Mouse (Mus musculus) CD8-positive naive resting alpha-beta T cell, adult 2 months (primary cell): ENCODE results near the gene Atp5j2.
"Not testable (repeated sequence)": the region's sequence is repeated elsewhere in the genome, so short reads cannot be mapped to it uniquely, and the experiment has no call there.

ENCODE experiments used
- DNase-seq, 2 experiments: peaks; one replicate each; pipeline ENCODE4 v3.0.0; 2022; ENCODE audit warnings: low read depth in 2 of 2, low spot score in 2 of 2

Atp5j2 gene

DNA sequence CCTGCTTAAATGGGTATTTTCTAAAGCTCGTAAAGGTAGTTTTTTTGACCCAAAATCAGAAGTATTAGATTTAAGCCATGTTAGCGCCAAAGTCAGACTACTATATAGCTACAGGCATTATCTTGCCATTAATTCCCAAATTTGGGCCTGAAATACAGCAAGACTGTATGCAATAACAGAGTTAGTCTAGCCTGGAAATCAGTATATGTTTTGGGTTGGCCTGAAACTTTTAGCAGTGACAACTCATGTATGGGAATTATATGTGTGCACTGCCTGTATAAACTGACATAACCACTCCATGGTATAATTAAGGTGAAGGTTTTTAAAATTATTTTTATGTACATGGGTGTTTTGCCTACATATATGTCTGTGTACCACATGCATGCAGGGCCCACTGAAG, at the start of gene Atp5j2:
Gene Atp5j2 (minus strand): TSS at position 101 of the 400 bp plus-strand sequence.
- no peak for DNase-seq

DNA sequence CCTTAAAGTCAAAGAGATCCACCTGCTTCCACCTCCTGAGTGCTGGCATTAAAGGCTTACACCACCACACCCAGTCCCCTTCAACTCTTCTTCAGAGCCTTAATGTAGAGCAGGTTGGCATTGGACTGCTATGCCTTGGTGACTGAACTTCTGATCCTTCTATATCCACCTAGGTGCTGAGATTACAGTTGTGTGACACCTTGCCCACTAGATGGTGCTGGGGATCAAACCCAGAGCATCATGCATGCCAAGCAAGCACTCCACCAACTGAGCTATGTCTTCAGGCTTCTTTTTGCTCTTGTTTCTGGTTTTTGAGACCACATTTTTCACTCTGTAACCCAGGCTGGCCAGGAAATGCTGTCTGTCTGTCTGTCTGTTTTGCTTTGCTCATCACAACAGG, 42.8 kb upstream of the Atp5j2 start:
- peak in 1 of 2 experiments; percentile 29 for DNase-seq

DNA sequence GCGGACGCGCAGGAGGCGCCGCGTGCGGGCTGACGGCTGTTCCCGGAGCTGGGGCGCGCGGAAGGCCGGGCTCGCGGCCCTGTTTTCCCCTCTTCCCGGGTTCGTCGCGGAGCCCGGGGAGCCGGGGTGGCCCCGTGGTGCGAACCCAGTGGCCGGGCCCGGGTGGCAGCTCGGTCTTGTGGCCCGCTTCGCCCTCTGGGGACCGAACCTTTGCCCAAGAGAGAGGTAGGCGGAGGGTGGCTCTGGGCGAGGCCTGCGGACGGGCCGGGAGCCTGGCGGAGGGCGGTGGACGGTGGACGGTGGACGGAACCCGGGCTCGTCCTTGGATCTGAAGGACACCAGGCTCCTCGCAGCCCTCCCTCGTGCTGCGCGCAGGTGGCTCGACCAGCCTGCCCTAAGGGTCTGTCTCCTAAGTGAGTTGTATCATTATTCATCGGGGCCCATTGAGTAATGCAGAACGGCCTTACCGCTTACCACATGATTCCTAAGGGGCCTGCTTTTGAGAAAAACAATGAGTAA, 40.1 kb upstream of the Atp5j2 start:
- peak in 1 of 2 experiments; percentile 2 for DNase-seq

DNA sequence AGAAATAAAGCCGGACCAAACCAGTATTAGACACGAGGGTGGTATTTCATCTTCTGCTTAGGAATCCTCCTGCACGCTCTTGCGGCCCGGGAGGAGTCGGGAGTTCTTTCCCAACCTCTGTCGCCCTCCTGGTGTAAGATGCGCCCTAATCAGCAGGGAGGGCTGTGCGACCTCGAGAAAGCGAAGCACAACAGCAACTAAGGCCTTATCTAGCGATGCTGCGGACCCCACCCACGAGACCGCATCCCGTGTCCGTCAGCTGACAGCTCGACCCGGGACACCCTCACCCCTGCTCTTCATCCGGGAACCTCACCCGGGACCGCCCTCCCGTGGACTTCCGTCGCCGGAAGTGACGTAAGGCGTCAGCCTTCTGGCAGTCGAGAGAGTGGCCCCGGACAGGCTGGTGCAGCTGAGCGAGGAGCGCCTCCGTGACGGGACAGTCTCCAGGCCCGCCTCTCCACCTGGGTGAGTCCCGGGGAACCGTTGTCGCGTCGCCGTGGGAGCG, 39.6 kb upstream of the Atp5j2 start, which contains the start of gene Zfp655:
Gene Zfp655 (plus strand): TSS at position 349 of the 505 bp plus-strand sequence.
- DNase-seq = peak; percentile 97 to 98

DNA sequence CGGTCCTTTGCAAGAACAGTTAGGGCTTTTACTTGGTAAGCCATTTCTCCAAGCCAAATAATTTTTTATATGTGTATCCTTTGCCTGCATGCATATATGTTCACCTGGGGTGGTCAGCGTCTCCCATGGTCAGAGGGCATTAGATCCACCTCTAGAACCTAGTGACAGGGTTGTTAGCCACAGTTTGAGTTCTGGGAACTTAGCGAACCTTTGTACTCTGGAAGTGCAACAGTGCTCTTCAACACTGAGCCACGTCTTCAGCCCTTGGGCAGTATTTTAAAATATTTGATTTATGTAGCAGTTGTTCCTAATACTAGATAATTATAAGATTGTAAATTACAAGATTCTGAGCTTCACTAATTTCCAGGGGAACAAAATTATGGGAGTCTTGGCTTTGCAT, 38.8 kb upstream of the Atp5j2 start:
- DNase-seq = no peak

DNA sequence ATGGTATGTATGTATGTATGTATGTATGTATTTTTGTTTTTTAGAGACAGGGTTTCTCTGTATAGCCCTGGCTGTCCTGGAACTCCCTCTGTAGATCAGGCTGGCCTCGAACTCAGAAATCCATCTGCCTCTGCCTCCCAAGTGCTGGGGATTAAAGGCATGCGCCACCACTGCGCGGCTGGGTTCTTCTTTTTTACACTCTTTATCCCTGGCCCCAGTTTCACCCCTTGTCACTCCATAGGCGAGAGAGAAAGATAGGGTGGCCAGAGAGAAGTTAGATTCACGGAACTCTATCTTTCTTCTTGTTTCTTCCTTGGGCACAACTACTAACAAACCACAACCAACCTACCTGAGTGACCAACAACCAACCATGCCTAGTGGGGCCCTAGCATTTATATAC, 37.4 kb upstream of the Atp5j2 start:
- not testable (repeated sequence) for DNase-seq

DNA sequence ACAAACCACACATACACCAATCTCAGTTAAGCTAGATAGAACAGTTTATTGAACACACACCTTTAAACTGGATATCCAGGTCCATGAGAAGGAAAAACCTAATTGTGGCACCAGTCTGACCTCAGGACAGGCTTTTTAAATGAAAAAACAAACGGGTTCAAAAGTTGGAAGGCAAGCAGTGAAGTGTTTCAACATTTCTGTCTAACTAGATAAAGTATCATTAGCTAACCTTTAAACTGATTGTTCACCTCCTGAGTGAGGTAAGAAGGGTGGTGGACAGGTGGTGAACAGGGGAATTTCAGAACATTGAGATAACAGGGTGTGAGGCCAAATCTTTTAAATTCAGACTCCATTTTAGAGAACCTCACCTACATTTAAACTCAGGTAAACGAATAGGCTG, 34.6 kb upstream of the Atp5j2 start:
- DNase-seq = no peak

DNA sequence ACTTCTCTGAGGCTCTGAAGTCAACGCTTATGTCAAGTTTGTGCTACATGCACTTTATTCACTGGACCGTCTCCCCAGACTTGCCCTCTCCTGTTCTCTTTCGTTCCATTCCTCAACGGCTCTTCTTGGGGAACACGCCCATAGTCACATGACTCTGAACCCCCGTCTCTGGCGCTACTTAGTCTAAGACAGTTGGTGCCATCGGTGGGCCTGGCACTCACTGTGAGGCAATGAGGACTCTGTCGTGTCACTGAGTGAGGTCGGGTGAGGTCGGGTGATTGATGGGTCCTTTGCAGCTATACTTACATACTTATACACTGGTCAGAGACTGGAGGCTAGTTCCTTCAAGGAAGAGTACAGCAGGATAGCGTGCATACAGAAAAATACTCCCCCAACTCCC, 31.5 kb upstream of the Atp5j2 start:
- DNase-seq = no peak

DNA sequence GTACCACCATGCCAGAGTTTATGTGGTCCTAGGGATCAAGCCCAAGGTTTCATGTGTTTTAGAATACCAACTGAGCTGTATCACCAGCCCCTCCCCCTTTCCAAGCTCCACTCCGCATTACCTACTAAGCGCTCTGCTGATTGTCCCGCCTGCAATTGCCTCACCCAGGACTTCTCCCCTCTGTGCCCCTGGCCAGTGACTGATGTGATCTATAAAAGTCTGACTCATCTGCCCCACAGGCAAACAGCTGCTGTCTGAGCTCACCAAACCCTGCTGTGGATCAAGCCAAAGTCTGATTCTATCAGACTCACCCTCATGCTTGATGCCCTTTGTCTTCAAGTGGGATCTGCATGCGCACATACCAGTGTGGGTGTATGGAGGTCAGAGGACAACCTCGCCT, 31.0 kb upstream of the Atp5j2 start:
- DNase-seq = no peak

DNA sequence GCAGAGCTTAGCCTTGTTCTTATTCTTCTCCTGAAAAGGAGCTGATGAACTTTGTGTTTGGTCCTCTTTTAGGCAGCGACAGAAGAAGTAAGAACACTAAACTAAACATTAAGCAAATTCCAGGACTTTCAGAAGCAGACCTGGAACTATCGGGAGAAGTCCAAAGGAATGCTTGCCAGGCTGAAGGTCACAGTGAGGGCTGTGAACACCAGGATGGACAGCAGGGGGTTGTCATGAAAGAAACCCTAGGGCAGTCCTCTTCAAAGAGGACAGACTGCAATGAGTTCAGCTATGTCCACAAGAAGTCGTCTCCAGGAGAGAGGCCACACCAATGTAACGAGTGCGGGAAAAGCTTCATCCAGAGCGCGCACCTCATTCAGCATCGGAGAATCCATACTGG, 28.1 kb upstream of the Atp5j2 start:
- DNase-seq = no peak

DNA sequence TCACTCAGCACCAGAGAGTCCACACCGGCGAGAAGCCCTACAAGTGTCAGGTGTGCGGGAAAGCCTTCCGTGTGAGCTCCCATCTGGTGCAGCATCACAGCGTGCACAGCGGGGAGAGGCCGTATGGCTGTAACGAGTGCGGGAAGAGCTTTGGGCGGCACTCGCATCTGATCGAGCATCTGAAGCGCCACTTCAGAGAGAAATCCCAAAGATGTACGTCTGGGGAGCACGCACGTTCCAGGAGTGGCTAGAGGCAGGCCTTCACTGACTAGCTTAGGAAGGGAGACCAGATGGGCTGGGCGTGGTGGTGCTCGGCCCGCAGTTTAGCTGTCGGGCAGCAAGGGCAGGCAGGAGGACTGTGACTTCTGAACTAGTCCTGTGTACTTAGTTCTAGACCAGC, 26.8 kb upstream of the Atp5j2 start:
- no peak for DNase-seq

DNA sequence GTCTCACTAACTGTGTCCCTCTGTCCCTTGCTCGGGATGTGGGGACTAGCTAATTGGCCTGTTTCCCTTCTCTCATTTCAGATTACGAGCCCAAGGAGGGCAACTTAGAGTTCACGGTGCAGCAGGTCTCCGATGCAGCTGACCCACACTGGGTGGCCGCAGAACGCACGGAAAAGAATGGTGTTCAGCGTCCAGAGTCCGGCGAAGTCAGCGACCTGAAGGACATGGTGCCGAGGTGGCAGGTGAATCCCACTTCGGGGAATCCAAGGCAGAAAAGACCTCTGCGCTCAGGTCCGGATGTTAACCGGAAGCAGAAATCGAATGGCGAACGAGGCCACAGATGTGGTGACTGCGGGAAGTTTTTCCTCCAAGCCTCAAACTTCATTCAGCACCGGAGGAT, 26.3 kb upstream of the Atp5j2 start:
- DNase-seq = no peak

DNA sequence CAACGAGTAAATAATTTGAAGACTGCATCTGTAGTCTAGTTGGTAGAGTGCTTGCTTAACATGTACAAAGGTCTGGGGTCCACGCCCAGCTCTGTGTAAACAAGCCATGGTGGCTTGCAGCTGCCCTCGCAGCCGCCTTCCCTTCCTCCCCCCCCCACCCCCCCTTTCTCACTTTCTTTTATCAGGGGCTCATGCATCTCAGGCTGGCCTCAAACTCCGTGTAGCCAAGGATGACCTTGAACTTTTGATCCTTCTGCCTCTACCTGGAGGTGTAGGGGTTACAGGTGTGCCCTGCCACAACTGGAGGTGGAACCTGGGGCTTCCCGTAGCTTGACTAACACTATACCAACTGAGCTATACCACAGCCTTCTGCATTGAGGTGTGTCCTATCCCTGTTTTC, 25.9 kb upstream of the Atp5j2 start:
- no peak for DNase-seq

DNA sequence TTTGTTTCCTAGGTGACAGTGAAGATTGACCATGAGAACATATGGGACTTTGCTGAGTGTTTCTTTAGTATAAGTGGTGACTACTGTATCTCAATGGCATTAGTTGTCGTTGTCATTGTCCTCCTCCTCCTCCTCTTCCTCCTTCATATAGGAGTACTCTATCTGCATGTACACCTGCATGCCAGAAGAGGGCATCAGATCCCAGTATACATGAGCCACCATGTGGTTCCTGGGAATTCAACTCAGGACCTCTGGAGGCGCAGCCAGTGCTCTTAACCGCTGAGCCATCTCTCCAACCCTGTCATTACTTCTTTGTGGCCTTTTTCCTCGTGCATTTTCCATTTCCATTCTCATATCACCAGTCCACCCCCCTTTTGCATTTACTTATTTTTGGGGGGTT, 22.8 kb upstream of the Atp5j2 start:
- DNase-seq = no peak

DNA sequence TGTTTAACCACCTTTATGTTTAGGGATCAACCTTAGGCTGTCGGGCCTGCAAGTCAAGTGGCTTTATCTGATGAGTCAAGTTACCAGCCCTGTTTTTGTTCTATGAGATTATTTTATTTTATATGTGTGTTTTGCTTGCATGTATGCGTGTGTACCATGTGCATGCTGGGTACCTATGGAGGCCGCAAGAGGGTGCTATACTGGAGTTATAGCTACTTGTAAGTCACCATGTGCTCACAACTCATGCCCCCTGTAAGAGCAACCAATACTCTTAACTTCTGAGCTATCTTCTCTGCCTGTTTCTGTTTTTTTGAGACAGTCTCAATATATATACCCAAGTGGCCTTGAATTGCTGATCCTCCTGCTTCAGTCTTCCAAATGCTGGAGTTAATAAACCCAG, 21.6 kb upstream of the Atp5j2 start:
- DNase-seq = no peak

DNA sequence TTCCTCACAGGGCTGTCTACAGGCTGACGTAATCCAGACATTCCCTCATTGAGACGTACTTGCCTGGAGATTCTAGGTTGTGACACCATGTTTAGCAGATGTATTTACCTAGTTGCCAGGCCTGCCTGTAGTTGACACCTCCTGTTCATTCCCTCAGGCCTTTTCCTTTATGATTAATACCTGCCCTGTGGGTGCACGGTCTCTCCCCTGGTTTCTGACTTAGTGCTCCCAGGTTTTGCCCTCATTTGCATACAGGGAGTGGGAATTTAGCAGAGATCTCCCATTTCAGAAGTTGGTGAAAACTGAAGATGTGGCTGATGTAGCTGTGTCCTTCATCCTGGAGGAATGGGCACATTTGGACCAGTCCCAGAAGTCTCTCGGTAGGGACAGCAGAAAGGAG, 20.4 kb upstream of the Atp5j2 start:
- DNase-seq = no peak

DNA sequence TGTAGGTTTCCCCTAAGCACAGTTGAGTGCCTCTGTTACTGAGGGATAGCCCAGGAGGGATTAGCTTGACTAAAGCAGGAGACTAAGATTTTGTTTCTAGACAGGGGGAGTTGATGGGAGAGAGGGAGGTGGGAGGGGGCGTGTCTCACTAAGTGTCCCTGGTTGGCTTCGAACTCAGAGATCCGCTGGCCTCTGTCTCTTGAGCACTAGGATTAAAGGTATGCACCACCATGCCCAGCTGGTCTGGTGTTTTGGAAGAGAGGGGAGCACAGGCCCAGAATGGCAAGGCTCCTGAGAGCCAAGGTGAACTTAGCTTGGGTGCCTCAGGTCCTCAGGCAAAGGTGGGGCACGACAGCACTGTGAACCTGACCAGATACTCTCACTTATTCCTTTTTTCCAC, 19.5 kb upstream of the Atp5j2 start:
- DNase-seq = no peak

DNA sequence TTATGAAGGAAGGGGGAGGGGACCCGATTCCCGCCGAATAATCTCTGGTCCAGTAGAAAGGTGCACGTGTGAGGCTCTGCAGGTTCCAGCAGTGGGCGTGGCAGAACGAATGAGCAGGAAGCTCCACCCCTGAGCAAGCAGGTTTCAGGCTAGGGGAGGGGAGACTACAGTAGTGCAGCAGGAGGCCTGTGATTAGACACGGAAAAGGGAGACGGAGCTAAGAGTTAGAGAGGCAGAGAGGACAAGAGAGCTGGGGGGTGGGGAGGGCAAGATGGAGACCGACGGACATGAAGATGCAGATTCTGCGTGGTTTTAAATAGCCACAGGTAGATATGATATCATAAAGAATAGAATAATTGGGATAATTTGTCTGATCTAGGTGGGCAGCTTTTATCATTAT, 16.5 kb upstream of the Atp5j2 start:
- DNase-seq = not testable (repeated sequence)

DNA sequence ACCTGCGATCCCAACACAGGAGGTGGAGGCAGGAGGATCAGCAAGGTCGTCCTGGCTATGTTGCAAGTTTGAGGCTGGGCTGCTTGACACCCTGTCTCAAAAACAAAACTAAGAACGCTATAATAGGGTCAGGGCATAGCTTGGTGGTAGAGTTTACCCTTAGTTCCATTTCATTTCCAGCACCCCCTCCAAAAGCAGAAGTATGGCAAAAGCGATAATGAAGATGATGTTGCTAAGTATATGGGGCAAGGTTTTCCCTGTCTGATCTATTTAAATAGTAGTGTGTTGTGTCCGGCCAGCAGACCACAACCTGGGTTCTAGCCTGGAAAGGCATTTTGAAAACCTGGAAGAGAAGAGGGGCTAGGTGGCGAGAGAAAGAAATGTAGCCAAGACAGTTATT, 16.1 kb upstream of the Atp5j2 start:
- DNase-seq = no peak

DNA sequence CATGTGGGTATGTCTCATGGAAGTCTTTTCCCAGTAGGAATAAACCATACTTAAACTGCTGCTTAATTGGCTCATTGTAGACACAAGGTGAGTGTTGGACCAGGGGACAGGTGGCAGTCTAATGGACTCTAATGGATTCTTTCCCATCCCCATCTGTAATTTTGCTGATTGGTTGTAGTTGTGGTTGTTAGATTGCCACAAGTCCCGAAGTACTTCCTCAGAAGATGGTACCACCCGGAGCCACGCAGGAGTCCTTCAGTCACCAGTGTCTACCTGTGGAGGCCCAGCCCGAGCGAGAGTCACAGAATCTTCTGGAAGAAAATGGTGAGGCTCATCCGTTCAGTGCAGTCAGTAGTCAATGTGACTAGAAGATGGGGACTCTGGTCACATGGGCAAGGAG, 15.5 kb upstream of the Atp5j2 start:
- no peak for DNase-seq

DNA sequence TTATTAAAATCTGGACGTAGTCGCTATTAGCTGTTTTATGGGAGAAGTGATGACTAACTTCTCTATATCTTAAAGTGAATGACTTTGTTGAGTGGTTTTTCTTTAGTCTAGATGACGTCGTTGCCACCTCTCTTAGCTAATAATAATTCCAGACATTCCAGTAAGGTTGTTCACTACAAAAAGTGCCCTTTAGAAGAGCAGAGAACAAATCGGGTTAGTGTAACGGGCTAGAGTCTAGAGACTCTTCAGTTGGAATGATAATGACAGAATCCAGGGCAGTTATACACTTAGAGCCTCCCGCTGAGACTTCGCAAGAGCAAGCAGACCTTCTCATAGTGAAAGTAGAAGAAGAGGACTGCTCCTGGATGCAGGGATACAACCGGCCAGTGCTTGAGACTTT, 13.2 kb upstream of the Atp5j2 start:
- DNase-seq = no peak

DNA sequence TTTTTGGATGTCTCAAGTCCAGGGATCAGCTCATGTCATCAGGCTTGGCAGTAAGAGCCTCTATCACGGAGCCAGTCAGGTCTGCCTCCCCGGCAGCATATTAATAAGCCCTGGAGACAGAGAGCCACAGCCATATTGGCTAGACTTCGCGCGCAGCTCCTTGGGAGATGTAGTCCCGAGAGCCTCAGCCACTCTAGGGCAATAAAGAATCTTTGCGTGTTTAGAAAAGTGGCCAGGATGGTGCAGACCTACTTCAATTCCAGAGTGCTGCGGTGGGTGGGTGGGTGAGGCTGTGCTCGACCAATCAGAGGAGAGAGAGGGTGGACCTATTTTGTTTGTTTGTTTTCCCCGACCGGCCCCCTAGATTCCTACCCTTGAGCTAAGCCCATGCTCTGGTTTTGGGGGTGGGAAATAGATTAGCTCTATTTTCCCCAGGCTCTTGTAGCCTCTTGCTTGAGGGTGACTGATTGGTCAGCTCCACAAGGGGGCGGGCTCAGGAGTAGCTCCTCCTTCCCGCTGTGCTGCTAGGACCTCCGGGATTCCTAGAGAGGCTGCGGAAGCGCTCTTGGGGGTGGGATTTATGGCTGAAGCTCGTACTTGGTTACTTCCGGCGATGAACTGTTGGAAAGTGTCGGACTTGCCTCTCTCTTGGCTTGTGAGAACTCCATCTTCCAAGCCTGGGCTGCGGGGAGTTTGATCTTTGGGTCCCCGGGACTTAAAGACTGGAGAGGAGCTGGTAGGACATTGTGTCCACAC, 12.3 kb upstream of the Atp5j2 start, which contains the start of gene Zkscan5:
Gene Zkscan5 (plus strand): TSS at position 627 of the 756 bp plus-strand sequence.
- peak; percentile 94 to 96 for DNase-seq

DNA sequence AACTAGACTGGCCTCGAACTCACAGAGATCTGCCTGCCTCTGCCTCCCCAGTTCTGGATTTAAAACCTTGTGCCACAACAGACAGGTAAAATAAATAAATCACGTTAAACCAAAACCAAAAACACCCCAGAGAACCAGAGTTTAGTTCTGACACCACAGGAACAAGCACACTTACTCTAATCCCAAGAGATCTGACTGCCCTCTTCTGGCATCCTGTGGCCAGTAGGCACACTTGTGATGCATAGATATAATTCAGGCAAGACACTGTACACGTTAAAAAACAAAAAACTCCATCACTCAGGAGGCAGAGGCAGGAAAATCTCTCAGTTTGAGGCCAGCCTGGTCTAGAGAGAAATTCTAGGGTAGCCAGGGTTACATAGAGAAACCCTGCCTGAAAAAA, 10.6 kb upstream of the Atp5j2 start:
- DNase-seq = no peak
